Mouse (Mus musculus) adrenal gland, adult 18-20 months (tissue): ENCODE data around the gene Hagh. TPM values are rescaled to one million over a fixed set of nuclear protein-coding genes. Genes with fewer than 3 reads are reported as not detected.

Source experiments
- DNase-seq, 2 experiments: peaks; one replicate each; pipeline ENCODE4 v3.0.0; 2021 to 2022; ENCODE audit warnings: low spot score in 2 of 2
- long read RNA-seq, 2 experiments: library from polyadenylated mRNA; stranded (forward); transcript quantifications; one replicate each; pipeline ENCODE4 v2.0.0; 2021
- total RNA-seq, 2 experiments: library from RNA; stranded (reverse); gene quantifications; 1 replicate in 1 of 2; 2 replicates in 1 of 2; pipeline ENCODE4 v1.2.3; 2021

Hagh gene
- total RNA-seq: 10 to 100 TPM; 88.4 to 99.0 TPM
- long read RNA-seq, experiment 1, transcript Hagh-202 (9 exons, 1,191 nt): major isoform, 52 of 54 reads
- long read RNA-seq, experiment 1, partial matches to known transcripts: 0 of 54 reads
- long read RNA-seq, experiment 1, other reads (novel, unspliced or antisense): 2 of 54 reads
- long read RNA-seq, experiment 2, transcript Hagh-202 (9 exons, 1,191 nt): major isoform, 164 of 176 reads
- long read RNA-seq, experiment 2, partial matches to known transcripts: 10 of 176 reads
- long read RNA-seq, experiment 2, other reads (novel, unspliced or antisense): 2 of 176 reads

DNA sequence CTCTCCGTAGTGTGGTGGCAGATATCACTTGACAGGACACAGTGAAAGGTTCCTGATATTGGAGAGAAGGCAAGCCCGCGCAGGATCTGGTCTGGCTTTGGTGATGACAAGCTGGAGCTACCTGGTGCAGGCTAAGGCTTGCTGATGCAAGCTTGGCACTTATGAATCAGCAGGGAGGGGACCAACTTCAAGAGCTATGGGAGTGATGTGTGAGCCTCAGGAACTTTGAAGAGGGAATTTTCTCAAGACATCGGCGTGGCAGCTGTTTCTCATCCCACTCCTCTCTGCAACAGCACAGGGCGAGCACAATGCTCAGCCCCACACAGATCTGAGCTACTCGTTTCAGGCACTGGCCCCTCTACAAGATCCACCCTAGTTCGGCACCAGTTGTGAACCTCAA is at the start of gene Hagh:
Gene Hagh, plus strand, starts transcription at position 302 of the 400 bp plus-strand sequence.
- no peak for DNase-seq

DNA sequence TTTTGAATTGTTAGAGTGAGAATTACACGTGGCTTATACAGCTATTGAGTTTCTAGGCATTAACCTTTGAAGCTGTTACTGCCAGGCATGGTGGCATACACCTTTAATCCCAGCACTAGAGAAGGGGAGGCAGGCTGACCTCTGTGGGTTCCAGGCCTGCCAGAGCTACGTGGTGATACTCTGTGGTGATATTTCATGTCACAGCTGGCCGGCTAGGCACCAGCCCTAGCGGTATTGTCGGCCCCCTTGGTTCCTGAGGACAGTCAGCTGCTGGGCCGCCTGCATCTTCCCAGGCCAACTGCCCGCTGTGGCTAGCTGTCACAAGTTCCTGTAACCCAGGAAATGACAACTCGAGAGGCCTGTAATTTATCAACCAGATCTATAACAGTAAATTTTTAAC is 47.8 kb upstream of the Hagh start:
- DNase-seq: no peak

DNA sequence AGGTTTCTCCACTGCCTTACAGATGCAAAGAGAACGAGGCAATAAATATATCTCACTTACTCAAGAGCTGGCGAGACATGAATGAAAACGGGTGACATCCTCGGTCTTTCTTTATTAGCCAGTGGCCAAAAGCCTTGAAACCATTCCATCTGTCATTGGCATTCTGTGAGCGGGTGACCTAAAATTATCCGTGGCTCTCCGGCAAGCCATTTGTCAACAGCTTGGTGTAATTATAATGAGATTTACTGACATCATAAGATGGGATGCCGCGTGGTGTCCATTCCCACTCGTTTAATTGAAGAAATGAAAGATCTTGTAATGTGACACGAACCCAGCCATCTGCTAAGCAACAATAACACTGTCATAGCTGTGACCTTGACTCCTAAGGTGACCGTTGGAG is 45.2 kb upstream of the Hagh start:
- peak in 1 of 2 experiments; percentile 25 for DNase-seq

DNA sequence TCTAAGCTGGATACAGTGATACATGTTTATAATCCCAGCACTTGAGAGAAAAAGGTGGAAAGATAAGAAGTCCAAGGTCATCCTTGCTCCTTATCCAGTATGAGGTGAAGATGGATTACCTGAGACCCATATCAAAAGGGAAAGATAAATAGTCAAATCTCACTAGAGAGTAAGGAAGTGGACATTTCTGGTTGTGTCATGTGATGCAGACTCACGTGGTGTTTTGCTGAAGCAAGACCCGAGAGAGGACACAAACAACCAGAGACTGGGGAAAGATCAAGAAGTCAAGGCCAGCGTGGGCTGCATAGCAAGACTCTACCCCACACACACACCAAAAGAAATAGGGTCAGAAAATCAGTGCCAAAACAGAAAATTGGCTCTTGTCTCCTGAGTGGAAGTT is 43.0 kb upstream of the Hagh start:
- no peak for DNase-seq

DNA sequence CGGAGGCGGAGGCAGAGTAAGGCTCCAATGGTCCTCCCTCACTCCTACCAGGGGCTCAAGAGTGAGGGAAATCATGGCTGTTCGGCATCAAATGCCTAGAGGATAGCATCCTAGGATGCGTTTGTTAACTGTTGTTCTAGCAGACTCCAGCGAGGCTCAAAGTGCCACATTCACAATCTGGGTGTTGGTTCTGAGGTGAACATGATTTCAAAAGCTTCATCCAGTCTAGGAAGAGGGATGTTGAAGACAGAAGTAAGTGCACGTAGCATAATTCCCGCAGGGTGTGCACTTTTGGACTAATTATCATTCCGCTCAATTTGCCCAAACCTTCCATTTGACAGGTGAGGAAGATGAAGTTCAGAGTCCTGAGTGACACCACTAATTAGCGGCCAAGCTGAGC is 41.7 kb upstream of the Hagh start:
- no peak for DNase-seq

DNA sequence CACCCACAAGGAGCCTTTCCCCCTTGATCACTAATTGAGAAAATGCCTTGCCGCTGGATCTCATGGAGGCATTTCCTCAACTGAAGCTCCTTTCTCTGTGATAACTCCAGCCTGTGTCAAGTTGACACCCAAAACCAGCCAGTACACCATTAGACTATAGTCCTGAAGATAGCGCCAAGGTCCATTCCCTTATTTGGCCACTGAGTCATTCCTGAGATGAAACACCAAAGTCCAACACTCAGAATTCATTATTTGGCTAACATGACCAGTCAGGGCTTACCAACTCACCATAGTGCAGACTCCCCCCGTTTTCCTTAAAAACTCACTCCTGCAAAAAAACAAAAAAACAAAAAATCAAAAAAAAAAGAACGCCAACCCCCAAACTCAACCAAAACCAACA is 40.5 kb upstream of the Hagh start:
- no peak for DNase-seq

DNA sequence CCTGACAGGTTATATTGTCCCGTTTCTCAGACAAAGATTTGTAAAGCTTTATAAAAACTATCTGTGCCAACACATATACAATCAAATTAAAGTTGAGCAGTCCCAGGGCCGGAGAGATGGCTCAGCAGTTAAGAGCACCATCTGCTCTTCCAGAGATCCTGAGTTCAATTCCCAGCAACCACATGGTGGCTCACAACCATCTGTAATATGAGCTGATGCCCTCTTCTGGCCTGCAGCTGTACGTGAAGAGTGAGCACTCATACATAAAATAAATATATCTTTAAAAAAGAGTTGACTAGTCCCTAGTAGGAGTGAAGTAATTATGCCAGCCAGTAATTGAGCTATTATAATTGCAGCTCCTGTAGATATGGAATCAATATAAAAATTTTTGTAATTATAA is 39.4 kb upstream of the Hagh start:
- DNase-seq: no peak

DNA sequence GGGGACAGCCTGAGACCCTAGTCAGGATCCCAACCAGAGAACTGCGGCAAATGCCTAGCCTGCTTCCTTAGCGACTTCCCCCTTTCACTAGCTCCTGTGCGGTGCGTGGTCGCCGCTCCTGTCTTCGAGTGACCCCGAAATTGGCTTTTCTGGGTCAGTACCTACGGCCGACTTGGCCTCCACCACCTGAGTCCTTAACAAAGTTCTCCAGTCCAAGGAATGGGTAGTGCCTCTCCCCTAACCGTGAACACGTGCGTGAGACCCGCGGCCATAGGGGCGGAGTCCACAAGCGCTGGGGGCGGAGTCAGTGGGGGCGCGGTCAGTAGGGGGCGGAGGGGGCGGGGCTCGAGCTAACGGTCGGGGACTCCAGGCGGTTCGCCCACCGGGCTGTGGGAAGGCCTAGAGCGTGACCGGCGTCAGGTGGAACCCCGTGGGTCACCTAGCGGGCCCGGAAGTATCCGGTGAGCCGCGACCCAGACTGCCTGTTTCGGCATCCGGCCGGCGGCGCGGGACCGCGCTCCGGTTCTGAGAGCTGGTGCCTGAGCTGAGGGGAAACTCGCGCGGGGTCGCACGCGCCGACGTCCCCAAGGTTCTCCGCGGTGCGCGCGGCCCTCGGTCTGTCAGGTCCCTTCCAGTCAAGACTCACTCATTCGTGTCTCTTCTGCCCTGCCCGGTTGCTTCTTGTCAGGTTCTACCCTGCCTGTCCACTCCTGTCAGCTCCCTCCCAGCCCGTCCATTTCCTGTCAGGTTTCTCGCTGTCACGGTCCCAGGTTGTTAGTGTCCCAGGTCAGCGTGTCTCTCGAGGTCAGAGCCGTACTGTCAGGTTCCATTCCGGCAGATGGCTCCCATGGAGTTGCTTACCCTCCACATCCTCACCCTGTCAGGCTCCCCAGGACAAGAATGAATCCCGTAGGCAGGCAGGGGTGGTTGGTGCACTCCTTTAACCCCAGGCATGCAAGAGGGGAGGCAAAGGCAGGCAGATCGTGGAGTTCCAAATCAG is 35.7 kb upstream of the Hagh start, which contains the start of gene Meiob:
Gene Meiob, plus strand, starts transcription at position 338 of the 1,000 bp plus-strand sequence.
- peak; percentile 76 to 79 for DNase-seq

DNA sequence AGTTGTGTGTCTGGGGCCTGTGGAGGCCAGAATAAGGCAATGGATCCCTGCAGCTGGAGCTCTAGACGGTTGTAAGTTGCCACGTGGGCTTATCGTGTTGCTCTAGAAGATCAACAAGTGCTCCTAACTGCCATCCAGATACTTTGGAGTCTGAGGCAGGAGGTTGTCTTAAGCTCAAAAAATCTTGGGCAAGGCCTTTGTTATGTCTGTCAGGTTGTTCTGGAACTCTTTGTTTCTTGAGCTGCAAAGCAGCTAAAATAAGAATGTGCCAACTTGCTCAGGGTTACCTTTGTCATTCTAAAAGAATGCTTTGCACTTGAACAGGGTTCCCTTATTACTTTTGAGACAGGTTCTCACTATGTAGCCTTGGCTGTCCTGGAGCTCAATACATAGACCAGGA is 28.7 kb upstream of the Hagh start:
- DNase-seq: no peak

DNA sequence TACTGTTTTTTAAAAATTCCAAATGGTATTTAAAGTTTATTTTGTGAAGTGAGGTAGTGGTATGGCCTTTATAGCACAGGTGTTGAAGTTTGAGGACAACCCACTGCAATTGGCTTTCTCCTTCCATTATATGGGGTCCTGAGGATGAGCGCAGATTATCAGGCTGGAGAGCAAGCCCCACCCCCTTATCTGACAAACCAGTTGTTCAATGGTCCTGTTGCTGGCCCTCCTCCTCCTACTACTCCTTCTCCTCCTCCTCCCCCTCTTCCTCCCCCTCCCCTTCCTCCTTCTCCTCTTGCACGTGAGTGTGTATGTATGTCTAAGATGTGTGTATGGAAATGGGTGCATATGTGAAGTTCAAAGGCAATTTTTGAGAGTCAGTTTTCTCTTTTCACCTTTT is 27.7 kb upstream of the Hagh start:
- no peak for DNase-seq

DNA sequence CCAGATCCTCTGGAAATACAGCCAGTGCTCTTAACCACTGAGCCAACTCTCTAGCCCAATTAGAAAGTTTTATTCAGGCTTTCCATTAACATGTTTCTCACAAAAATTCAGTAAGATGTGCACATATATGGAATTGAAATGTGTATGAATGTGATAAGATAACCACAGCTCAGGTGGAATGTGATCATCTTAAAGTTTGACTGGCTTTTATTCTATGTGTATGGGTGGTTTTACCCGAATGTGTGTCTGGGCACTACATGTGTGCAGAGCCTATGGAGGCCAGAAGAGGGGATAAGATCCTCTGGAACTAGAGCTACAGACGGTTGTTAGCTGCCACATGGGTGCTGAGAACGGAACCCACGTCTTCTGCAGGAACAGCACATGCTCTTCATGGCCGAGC is 24.7 kb upstream of the Hagh start:
- DNase-seq: no peak

DNA sequence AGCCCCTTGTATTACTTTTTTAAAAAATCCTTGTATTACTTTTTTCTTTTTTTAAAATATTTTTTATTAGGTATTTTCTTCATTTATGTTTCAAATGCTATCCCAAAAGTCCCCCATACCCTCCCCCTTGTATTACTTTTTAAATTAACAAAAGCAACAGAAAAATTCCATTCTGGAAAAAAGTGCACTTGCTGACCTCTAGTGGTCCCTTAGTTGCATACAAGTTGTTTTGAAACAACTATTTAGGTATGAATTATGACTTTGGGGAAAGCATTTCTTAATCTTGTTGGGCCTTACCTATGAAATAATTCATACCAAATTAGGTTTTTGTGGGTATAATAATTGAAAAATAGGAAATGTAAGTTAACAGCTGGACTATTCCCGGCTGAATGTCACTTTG is 22.4 kb upstream of the Hagh start:
- no peak for DNase-seq

DNA sequence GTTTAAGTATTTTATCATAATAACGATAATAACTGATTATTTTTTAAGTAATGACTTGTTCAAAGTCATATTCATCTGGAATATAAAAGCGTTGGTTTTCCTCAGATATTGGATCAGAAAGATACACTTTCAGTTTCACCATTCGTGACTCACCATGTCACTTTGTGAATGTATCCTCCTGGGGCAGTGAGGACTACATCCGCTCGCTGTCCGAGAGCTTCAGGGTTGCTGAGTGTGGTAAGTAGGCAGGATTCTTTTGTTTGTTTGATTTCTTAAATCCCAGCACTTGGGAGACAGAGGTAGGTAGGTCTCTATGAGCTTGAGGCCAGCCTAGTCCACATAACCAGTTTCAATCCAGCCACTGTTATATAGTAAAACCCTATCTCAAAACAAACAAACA is 21.8 kb upstream of the Hagh start:
- DNase-seq: no peak

DNA sequence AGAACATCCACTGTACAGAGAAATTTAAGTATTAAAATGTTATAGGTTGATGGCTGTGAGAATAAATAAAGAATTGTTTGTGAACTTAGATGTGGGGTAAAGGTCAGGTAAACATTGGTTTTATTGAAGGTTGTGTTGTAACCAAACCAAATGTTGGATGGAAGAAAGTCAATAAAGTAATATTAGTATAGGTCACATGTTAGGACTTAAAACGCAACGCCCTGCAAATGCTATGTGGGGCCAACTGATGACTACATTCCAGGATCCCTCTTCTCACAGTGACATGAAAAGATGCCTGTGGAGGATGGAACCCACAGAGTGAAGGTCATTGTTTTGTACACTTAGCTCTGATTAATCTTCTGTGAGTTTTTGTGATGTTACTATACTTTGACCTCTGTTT is 20.5 kb upstream of the Hagh start:
- no peak for DNase-seq

DNA sequence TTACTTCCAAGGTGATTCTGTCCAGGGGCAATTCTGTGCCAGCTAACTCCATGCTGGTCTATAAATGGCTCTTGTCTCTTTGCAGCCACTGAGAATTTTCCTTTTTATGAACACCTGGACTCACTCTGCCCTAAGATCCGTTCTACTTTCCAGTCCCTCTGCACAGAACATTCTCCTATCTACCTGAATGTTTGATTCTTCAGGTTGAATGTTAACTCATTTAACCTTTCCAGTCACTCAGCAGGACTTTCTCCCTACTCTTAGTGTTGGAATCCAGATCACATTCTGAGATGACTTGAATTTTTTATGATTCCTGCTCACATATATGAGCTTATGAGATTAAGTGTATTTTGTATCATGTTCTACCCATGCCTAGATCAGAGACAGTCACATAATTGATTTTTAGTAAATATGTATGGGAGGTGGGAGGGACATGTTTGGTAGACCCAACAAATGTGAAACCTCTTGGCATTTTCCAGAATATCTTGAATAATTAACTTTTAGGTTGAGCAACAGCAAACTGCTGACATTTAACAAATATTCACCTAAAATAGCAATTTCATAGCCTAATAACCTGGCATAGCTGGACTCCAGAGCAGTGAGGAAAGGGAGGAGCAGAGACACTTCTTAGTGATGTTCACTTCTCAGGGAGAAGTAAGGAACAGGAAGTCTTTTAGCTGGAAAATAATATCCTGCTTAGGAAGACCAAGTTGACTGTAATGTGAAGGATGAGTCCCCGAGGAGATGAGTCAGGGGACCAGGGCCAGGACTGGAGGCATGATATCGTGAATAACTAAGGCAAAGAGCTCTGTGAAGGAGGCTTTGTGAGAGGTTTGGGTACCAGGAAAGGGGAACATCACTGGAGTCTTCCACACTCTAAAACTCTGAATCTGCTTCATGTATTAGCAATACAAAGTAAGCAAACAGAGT is 18.3 kb upstream of the Hagh start:
- peak in 1 of 2 experiments; percentile 25 for DNase-seq

DNA sequence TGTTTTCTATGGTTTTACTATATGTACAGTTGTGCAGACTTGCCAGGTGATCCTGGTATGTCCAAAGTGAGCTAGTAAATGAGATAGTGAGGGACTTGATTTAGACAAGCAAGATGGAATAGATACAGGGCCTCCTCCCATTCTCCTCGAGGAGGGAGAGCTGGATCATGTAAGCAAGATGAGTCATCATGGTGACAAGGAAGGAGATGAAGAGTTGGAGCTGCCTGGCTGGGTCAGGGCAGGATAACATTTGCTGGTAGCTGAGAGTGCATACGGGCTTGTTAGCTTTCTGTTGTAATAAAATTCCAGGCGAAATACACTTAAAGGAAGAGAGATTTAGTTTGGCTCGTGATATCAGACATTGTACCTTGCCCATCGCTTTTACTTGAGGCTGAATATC is 398 bp downstream of the Hagh start:
- no peak for DNase-seq

DNA sequence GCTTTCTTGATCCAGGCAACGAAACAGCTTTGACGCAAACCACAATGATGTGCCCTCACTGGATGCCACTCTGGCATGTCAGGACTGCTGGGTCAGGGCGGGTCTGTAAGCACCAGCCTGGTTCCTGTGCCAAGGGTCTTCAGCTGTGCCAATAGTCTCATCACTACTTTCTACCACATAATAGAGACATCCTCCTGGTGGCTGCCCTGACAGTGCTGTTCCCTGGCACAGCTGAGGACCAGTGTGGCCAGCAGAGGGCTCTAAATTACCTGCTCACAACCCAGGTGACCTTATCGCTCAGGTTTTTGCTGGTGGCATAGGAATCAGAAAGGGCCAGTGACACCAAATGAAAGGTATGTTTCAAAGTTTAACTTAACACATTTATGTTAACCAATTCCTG is 1.2 kb downstream of the Hagh start:
- no peak for DNase-seq

DNA sequence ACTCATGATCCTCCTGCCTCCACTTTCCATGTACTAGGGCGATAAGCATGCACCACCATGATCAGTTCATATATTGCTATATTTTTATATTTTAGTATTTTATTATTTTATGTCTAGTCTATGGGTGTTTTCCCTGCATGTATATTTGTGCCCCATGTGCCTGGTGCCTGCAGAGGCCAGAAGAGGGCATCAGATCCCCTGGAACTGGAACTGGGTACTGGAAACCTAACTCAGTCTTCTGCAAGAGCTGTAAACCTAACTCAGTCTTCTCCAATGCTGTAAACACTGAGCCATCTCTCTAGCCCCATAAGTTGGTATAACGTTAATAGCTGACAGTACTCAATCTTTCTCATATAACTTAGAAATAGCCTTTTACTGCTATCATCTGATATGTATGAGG is 2.7 kb downstream of the Hagh start:
- DNase-seq: no peak

DNA sequence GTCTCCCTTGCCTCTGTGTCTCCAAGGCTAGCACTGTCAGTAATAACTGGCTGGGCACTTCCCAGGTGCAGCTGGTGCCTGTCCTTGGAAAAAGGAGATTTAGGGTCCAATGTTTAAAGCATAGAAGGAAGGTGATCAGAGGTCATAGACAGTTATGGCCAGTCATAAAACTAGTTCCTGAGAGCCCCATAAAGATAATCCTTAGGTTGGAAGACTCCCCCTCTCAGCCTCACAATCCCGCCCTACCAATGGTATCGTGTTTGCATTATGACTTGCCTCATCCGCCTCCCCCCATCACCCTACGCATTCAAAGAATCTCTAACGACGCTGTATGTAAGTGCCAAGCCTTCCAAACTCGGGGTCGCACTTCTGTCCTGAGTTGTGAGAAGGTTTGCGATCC is 4.6 kb downstream of the Hagh start:
- DNase-seq: no peak

DNA sequence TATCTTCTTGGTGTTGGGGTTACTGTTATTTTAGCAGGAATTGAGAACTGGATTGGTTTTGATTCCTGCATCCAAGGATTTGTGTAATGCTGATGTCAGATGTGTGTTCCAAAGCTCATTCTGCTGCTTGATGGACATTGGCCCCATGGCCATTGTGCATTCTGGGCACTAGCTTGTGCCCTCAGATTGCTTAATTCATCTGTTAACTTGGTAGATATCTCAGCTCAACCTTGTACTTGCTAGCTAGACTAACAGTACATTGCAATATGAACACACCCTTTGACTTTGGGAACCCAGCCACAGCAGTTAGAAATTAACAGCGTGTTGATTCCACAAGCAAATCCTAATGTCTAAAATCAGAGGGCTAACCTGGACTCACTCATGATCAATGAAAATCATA is 7.4 kb downstream of the Hagh start:
- no peak for DNase-seq

DNA sequence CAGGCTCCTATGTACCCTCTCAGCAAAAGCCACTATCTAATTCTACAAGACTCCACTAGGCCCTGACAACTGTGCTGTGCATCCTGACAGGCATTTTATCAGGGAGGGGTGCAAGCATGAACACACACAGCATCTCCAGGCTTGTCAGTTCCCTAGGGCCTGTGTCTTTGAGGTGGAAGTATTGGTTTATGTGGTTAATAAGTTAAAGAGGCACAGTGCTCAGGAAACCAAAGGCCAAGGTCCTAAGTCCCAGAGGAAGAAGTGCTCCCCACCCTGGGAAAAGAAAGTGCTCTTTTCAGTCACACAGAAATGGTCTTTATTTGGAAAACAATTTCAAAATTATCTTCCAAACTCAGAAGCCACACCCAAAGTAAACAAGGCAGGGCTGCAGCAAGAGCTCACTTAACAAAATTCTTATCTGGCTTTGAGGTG is 8.7 kb downstream of the Hagh start:
- no peak for DNase-seq
